Mouse (Mus musculus): ENCODE data around the gene Mtmr4.

- no peak for TF ChIP-seq CTCF (IDR thresholded peaks at IDR 0.05; ENCODE audit: low read depth)
- no peak for TF ChIP-seq EP300 (IDR thresholded peaks at IDR 0.05; ENCODE audit: low read depth)
Measured at GRCm38 (mm10) chr11:87554386-87554785, 37.6 kb upstream of the Mtmr4 start.

Measured in heart, postnatal 0 days (tissue).